Mouse (Mus musculus): ENCODE results near the gene Hmg20a.

- TF ChIP-seq EP300 (IDR thresholded peaks at IDR 0.05; ENCODE audit: low read depth): no peak; the same call in 1 of the 2 replicates
- no peak for TF ChIP-seq CTCF (IDR thresholded peaks at IDR 0.05; ENCODE audit: low read depth)
These were observed 89.3 kb downstream of the Hmg20a start for GRCm38 (mm10) chr9:56507682-56508061.
